Mouse (Mus musculus): ENCODE measurements around the gene Fpr2. TPM values are rescaled to one million over a fixed set of nuclear protein-coding genes. Genes with fewer than 3 reads are reported as not detected.
"Not testable (repeated sequence)": the region's sequence is repeated elsewhere in the genome, so short reads cannot be mapped to it uniquely, and the experiment has no call there.

Gene Fpr2
- 0.19 and 0.27 TPM in 2 replicates for polyA plus RNA-seq (2015; fragmentation: Nextera tagmentation; extraction: Ambion mirVana)

- H3K27me3 ChIP-seq (ENCODE audit: control insufficient read depth, insufficient read depth, low read length): no peaks in the 10 kb centered on the region
- H3K36me3 ChIP-seq (ENCODE audit: control insufficient read depth, insufficient read depth, low read length): no peaks in the 10 kb centered on the region
- no peaks in the 10 kb centered on the region for H3K9me3 ChIP-seq (ENCODE audit: control insufficient read depth, low read length)
- no peaks in the 10 kb centered on the region for H3K4me1 ChIP-seq (replicated peaks; ENCODE audit: control insufficient read depth, insufficient read depth)
- 45% methylated on average over 1 of the region's 1 CpGs for WGBS
- no peak for TF ChIP-seq EP300 (optimal IDR thresholded peaks at IDR 0.05)
- TF ChIP-seq CTCF (IDR thresholded peaks at IDR 0.05; ENCODE audit: low read depth): no peak
- H3K4me2 ChIP-seq (replicated peaks; ENCODE audit: low read depth): no peak within 1 kb of the TSS
- no peak for DNase-seq (ENCODE audit: low spot score)
- no peak within 1 kb of the TSS for H3K4me3 ChIP-seq (ENCODE audit: low read depth, low read length)
- H3K9ac ChIP-seq (ENCODE audit: low read length): no peak within 1 kb of the TSS
- no peak for ATAC-seq (ENCODE audit: low FRiP score, low TSS enrichment)
- no peak within 1 kb of the TSS for H3K27ac ChIP-seq (replicated peaks)
Measured at GRCm38 (mm10) chr17:17887774-17888248, at the start of gene Fpr2, which contains the start of gene Fpr3. Fpr2 (plus strand) TSS chr17:17887824. Fpr3 (plus strand) TSS chr17:17887852.

DNA sequence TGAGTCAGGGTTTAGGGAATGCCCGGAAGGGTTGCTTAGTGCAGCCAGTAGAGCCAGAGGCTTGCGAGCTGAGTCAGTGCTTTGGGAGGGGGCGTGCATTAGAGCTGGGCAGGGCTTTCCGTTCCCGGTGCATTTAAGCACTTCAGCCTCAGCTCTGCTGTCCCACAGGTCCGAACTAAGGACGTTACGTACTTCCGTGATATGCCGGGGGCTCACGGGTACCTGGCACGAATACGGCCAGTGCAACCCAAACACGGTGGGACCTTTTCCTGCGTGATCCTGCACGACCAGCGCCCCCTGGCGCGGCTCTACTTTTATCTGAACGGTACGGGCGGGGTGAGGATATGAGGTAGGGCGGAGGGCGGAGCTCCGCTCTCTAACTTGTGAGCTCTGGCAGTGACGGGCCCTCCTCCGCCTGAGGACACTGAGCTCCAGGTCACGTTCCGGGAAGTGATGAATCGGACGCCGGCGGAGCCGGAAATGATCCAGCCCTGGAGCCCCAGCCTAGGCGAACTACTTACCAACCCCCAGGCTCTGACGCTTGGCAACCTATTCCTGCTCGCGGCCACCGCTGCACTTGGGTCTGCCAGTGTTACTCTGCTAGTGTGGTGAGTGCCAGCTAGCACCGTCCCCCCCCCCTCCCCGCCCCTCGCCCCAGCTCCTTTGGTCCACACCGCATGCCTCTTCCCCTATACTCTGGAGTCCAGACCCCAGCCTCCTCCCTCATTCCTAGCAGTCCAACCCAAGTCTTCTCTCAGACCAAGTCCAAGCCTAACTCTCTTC, 49.5 kb upstream of the Fpr2 start:
- DNase-seq (ENCODE audit: low spot score): peak; percentile 97
- no peaks in the 10 kb centered on the region for H3K27me3 ChIP-seq (ENCODE audit: control insufficient read depth, insufficient read depth, low read length)
- under 1% methylated on average over 40 of the region's 43 CpGs for WGBS
- H3K9ac ChIP-seq (ENCODE audit: low read length): peak overlapping the region; percentile 71
- H3K27ac ChIP-seq (replicated peaks): peak overlapping the region; percentile 93
- H3K4me1 ChIP-seq (replicated peaks; ENCODE audit: control insufficient read depth, insufficient read depth): peaks cover 10% of the 10 kb centered on the region; the same call in 1 of the 2 replicates
- H3K4me2 ChIP-seq (replicated peaks; ENCODE audit: low read depth): peak overlapping the region; percentile 70
- peaks cover 8% of the 10 kb centered on the region; the same call in 1 of the 2 replicates for H3K36me3 ChIP-seq (ENCODE audit: control insufficient read depth, insufficient read depth, low read length)
- peak; percentile 99 for ATAC-seq (ENCODE audit: low FRiP score, low TSS enrichment)
- peak overlapping the region; percentile 50 for H3K4me3 ChIP-seq (ENCODE audit: low read depth, low read length)
- no peak for TF ChIP-seq EP300 (optimal IDR thresholded peaks at IDR 0.05)
- TF ChIP-seq CTCF (IDR thresholded peaks at IDR 0.05; ENCODE audit: low read depth): peak; percentile 88
- H3K9me3 ChIP-seq (ENCODE audit: control insufficient read depth, low read length): no peaks in the 10 kb centered on the region

DNA sequence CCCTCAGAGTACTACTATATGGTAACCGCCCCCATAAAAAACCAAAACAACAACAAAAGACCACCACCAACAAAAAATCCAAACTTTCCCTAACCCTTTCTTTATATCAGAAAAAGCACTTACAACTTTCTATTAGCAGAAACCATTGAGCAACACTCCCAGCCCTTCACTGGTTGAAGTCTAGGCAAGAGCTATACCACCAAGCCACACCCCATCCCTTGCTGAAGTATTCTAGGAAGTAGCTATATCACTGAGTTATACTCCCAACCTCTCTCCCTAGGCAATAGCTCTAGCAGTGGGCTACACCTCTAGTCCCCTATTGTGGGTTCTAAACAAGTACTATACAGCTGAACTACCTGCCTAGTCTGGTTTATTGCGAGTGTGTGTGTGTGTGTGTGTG, 48.3 kb upstream of the Fpr2 start:
- Histone ChIP-seq H3K27me3 (ENCODE audit: control insufficient read depth, insufficient read depth, low read length) (no peaks in the 10 kb centered on the region), H3K36me3 (ENCODE audit: control insufficient read depth, insufficient read depth, low read length) (peaks cover 8% of the 10 kb centered on the region; the same call in 1 of the 2 replicates), H3K27ac (replicated peaks) (no peak overlapping the region), H3K4me3 (ENCODE audit: low read depth, low read length) (no peak overlapping the region), H3K4me1 (replicated peaks; ENCODE audit: control insufficient read depth, insufficient read depth) (peaks cover 8% of the 10 kb centered on the region; the same call in 1 of the 2 replicates), H3K4me2 (replicated peaks; ENCODE audit: low read depth) (no peak overlapping the region; the same call in 1 of the 2 replicates), H3K9me3 (ENCODE audit: control insufficient read depth, low read length) (no peaks in the 10 kb centered on the region), H3K9ac (ENCODE audit: low read length) (no peak overlapping the region)
- TF ChIP-seq EP300 (optimal IDR thresholded peaks at IDR 0.05): no peak
- TF ChIP-seq CTCF (IDR thresholded peaks at IDR 0.05; ENCODE audit: low read depth): no peak
- WGBS: 88% methylated on average over 2 of the region's 2 CpGs
- DNase-seq (ENCODE audit: low spot score) (no peak), ATAC-seq (ENCODE audit: low FRiP score, low TSS enrichment) (no peak)

GRCm38 (mm10) chr17:17840796-17841195, 46.8 kb upstream of the Fpr2 start:
- Histone ChIP-seq H3K36me3 (ENCODE audit: control insufficient read depth, insufficient read depth, low read length) (peaks cover 8% of the 10 kb centered on the region; the same call in 1 of the 2 replicates), H3K4me3 (ENCODE audit: low read depth, low read length) (no peak overlapping the region), H3K9ac (ENCODE audit: low read length) (no peak overlapping the region), H3K27me3 (ENCODE audit: control insufficient read depth, insufficient read depth, low read length) (no peaks in the 10 kb centered on the region), H3K4me2 (replicated peaks; ENCODE audit: low read depth) (no peak overlapping the region), H3K4me1 (replicated peaks; ENCODE audit: control insufficient read depth, insufficient read depth) (peaks cover 4% of the 10 kb centered on the region; the same call in 1 of the 2 replicates), H3K27ac (replicated peaks) (no peak overlapping the region), H3K9me3 (ENCODE audit: control insufficient read depth, low read length) (no peaks in the 10 kb centered on the region)
- ATAC-seq (ENCODE audit: low FRiP score, low TSS enrichment): no peak
- 82% methylated on average over 7 of the region's 7 CpGs for WGBS
- TF ChIP-seq CTCF (IDR thresholded peaks at IDR 0.05; ENCODE audit: low read depth) (no peak), EP300 (optimal IDR thresholded peaks at IDR 0.05) (no peak)
- DNase-seq (ENCODE audit: low spot score): no peak

DNA sequence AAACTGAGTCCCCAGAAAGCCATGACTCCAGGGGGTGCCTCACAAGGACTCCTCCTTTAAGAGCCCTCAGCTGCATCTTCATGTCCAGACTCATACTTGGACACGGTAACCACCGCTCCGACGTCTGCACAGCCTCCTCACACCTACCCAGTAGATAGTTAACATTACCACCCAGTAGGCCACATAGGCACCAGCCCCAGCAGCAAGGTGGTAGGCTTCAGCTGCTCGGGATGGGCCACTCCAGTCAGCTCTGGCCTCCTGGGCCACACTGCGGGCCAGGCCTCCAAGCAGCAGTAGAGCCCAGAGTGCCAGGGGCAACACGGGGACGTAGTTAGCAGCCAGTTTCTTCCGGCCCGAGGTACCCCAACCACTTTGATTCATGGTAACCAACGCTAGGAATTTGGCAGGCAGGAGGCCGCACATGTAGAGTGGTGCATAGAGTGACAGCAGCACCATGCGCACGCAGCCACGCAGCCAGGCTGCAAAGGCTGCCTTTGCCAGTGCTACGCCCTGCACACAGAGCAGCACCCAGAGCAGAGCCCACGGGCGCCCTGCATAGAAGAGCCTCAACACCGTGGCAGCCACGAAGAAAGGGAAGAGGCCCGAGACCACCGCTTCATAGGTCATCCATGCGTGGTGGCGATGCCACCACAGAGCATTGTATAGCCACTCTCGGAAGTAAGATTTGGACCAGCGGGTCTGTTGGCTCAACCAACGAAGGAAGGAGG, 43.9 kb upstream of the Fpr2 start:
- DNase-seq (ENCODE audit: low spot score): no peak
- ATAC-seq (ENCODE audit: low FRiP score, low TSS enrichment): no peak; the same call in 1 of the 2 replicates

GRCm38 (mm10) chr17:17844606-17845005, 43.0 kb upstream of the Fpr2 start:
- not testable (repeated sequence) for H3K9ac ChIP-seq (ENCODE audit: low read length); H3K9me3 ChIP-seq (ENCODE audit: control insufficient read depth, low read length); H3K36me3 ChIP-seq (ENCODE audit: control insufficient read depth, insufficient read depth, low read length); H3K27ac ChIP-seq (replicated peaks); H3K4me2 ChIP-seq (replicated peaks; ENCODE audit: low read depth); H3K4me1 ChIP-seq (replicated peaks; ENCODE audit: control insufficient read depth, insufficient read depth); H3K27me3 ChIP-seq (ENCODE audit: control insufficient read depth, insufficient read depth, low read length); H3K4me3 ChIP-seq (ENCODE audit: low read depth, low read length); DNase-seq (ENCODE audit: low spot score); ATAC-seq (ENCODE audit: low FRiP score, low TSS enrichment)
- 80% methylated on average over 3 of the region's 3 CpGs for WGBS

More for the DNA sequence above, 43.9 kb upstream of the Fpr2 start:
- no peaks in the 10 kb centered on the region for H3K9me3 ChIP-seq (ENCODE audit: control insufficient read depth, low read length)
- no peak overlapping the region for H3K4me2 ChIP-seq (replicated peaks; ENCODE audit: low read depth)
- 71% methylated on average over 27 of the region's 27 CpGs for WGBS
- no peaks in the 10 kb centered on the region for H3K27me3 ChIP-seq (ENCODE audit: control insufficient read depth, insufficient read depth, low read length)
- no peaks in the 10 kb centered on the region for H3K4me1 ChIP-seq (replicated peaks; ENCODE audit: control insufficient read depth, insufficient read depth)
- H3K36me3 ChIP-seq (ENCODE audit: control insufficient read depth, insufficient read depth, low read length): peaks cover 8% of the 10 kb centered on the region; the same call in 1 of the 2 replicates
- no peak overlapping the region for H3K9ac ChIP-seq (ENCODE audit: low read length)
- no peak overlapping the region for H3K27ac ChIP-seq (replicated peaks)
- no peak overlapping the region for H3K4me3 ChIP-seq (ENCODE audit: low read depth, low read length)
- TF ChIP-seq CTCF (IDR thresholded peaks at IDR 0.05; ENCODE audit: low read depth) (no peak), EP300 (optimal IDR thresholded peaks at IDR 0.05) (no peak)
